Mouse (Mus musculus): ENCODE measurements at regions not wholly inside any gene's neighbourhood (a gene's known extent, or its start where the extent isn't known, plus 50 kb on each side); places are given as distances from the start of the nearest gene placed in this dataset.

DNA sequence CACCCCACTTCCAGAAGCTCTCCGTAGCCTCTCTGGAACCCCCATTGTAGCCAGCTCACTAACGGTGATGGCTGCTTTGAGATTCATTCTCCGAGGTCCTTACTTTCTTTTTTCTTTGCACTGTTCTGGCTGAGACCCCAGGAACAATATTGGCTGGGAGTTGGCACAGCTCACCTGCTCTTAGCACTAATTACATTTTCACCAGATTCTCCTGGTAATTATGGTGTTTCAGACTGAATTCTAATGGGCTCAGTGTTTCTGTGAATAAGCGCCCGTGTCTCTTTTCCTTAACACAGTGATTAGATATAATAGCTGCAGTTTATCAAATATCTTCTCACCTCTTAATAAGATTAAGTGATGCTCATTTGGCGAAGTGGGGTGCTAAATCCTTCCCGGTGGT is 509.2 kb upstream of the Adamts16 start:
- no peak for DNase-seq (ENCODE audit: low read depth, low spot score)

DNA sequence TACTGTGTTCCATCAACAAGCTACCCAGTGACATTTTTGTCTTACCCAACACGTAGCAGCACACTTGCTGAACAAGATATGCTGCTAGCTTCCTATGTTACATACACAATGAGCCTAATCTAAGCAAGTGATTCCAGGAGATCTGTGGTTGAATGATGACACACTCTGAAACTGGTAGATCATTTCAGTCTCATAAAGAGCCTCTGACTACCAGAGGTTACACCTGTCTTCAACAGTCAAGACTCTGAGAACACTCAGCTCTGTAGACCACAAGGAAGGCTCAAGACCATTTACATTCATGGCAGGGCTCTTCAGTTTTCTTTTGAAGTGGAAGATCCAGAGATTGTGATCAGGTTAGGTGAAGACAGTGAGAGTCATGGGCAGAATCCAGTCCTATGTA is 501.3 kb upstream of the Adamts16 start:
- DNase-seq (ENCODE audit: low read depth, low spot score) = no peak

DNA sequence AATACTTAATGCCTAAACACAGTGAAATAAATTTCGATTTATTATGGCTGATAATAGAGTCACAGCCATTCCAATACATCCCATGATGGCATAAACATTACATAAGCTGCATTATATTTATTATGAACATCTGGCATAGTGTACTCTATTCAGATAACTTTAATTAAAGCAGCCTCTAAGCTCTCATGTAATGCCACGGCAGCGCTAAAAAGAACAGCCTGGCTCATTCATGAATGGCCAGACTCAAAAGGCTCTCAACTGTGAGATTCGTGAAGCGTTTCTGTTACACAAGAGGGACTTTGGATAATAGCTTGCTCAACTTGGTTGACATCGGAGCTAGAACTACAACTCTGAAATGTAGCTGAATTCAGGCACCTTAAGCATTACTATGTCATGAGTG is 497.1 kb upstream of the Adamts16 start:
- DNase-seq (ENCODE audit: low read depth, low spot score) = no peak

DNA sequence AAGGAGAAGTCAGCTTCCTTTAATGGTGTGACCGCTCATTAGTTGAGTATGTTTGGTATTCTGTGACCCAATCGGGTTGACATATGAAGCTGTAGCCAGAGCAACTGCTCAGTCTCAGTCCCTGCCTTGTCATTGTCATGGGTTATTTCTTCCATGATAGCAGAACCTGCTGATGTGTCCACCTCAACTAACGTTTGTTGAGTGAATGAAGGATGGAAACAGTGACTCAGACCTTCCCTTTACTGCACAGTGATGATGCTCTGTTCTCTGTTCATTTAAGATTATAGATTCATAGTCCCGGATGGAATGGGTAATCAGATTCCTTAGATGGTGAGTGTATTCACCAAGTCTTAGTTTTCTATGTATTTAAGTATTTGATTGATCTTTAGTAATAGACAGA is 493.3 kb upstream of the Adamts16 start:
- no peak for DNase-seq (ENCODE audit: low read depth, low spot score)

DNA sequence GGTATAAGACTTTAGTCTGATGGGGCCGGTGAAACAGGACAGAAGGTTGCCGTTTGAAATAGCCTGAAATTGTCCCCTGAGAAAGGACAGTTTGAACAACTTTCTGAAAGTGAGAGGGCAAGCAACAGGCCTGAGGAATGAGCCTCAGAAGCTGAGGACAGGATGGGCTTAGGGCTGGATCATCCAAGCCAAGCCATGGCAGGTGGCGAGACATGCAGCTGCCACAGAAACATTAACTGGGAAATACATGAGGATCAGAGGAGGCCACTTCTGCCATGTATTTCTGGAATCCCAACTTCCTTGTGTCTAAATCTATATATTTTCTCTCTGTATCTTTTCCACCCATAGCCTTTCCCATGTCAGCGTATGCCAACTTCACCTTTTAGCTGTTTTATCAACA is 491.5 kb upstream of the Adamts16 start:
- no peak for DNase-seq (ENCODE audit: low read depth, low spot score)

DNA sequence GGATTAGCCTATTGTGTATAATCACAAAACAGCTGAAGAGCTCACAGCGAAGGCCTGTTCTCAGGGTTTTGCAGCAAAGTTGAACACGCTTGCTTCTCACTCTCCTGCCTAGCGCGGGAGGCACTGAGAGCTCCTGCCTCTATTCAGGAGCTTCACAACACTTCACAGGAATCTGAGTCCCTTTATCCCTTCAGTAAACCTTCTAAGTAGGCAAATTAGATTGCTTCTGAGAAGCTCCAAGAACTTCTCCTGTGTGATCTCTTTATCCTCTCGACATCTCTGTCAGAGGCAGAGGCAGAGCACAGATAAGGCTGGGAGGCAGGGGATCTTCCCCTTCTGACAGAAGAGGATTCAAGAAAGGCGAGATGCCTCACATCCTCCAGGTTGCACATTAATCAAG is 488.7 kb upstream of the Adamts16 start:
- DNase-seq (ENCODE audit: low read depth, low spot score) = no peak

DNA sequence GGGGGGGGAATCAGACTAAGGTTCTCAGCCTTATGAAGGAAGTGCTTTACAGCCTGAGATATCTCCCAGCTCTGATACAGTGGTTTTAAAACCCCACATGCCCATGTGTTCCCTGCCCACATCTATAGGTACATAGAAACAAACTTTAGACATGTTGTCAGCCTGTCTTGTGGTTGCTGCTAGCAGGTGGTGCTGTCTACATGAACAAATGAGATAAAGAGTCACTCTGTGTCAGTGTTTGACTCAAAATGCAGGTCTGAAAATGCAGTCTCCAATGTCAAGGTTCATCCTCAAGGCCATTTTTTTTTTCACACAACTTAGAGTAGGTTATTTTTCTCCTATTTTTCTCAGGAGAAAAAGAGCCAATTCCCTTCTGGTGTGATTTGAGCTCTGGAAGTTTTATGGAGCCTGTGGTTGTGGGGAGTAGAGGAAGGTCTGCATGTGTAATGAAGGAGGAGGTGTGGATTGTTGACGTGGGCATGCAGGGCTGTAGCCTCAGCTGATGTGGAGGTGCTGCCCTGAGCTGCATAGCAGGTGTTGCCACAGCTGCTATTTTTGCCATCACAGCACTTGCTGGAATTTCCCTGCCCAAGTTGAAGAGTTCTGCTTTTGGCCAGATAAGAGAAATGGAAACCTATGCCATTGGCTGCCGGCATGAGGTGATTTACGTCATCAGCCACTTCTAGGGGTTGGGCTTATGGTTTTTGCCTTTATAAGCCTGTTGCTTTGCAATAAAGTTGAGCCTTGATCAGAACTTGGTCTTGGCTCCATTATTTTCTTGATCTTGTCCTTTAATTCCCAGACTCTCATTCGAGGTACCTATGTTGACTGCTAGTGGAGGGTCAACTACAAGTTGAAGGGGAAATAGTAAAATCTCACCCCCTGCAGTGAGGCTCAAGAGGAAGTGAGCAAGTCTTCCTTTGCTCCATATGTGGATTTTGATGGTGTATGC is 486.5 kb upstream of the Adamts16 start:
- no peak for DNase-seq (ENCODE audit: low read depth, low spot score)

DNA sequence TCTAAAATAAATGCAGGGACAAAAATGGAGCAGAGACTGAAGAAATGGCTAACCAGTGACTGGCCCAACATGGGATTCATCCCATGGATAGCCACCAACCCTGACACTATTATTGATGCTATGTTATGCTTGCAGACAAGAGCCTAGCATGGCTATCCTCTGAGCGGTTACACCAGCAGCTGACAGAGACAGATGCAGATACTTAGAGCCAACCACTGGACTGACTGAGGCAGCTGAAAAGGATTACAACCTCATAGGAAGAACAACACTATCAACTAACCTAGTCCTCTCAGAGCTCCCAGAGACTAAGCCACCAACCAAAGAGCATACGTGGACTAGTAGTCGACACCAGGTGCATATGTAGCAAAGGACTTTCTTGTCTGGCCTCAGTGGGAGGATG is 478.9 kb upstream of the Adamts16 start:
- DNase-seq (ENCODE audit: low read depth, low spot score) = no peak

DNA sequence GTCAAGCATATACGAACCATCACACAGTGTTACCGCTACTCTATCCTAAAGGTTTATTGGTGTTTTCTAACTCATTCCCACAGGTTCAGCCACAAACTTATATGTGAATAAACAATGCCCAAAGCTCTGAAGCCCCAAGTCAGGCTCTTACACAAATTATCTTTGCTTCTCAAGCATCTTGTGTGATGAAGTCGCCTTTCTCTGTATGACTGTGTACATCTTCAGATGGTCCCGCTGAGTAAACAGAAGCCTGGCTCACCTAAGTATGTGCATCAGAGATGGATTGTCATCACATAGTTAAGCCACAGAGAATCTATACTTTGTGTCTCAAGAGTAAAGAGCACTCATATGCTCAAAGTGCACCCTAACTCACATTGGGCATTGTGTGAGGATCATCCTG is 462.3 kb upstream of the Adamts16 start:
- DNase-seq (ENCODE audit: low read depth, low spot score) = no peak

DNA sequence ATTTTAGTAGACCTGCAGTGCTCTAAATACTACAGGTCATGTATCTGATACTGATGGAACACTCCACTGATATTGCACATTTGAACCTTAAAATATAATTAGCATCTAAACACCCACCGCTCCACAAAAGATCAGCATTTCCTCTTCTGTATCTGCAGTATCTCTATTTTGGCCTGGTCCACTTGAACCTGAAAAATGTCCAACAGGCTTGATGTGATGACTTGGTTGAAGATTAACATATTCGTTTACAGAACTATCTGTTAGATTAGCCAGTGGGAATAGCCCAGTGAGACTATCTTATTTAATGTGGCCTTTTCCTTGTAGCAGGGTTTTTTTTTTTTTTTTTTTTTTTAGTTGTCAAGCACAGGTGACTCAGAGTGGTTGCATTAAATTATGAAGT is 434.4 kb upstream of the Adamts16 start:
- DNase-seq (ENCODE audit: low read depth, low spot score) = no peak

DNA sequence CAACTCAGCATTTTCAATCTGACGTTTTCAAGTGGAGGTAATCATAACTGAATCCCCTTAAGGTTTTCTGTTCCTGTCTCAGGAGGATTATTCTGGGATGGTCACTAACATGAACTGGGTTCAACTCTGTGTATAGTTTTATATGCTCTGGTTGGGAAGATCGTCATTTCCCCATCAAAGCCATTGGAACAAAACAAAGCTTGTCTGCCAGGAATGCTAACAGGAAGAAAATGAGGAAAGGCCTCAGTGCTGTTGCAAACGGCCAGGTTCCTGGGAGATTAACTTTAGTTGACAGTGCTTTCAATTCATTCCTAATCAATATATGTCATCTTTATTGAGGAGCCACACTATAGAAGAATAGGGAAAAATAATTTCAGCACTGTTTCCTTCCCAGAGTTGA is 432.5 kb upstream of the Adamts16 start:
- DNase-seq (ENCODE audit: low read depth, low spot score) = no peak

DNA sequence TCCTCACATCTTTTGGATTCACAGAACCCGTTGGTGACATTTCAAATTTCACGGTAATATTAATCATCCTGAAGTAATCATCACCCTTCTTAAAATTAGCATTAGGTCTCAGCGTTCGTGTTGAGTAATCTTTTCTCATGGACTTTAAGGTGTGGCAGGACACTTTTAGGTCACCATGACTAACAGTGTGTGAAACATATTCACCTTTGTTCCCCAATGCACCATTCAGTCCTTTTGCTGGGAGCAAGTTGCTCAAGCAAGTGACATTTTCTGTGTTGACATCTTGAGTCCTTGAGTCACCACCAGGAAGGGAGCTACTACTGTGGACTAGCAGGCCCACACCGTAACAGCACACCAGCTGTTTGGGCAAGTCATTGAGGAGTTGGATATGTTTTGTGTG is 431.9 kb upstream of the Adamts16 start:
- peak; percentile 21 for DNase-seq (ENCODE audit: low read depth, low spot score)

DNA sequence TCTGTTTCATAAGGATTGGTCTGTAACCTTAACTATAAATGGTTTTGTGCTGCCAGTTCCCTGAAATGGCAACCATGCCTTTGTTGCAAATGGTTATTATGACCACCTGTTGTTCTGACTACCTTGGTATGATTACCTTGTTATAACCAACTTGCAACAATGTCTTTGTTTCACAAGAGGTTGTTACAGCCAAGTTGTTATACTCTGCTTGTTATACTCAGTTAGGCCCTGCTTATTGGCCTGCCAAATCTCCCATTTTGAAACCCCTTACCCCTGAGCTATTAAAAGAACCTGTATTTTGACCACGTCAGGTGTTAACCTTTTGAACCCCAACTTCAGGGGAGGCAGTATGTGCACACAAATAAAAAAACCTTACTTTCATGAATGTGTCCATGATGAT is 431.5 kb upstream of the Adamts16 start:
- no peak for DNase-seq (ENCODE audit: low read depth, low spot score)

DNA sequence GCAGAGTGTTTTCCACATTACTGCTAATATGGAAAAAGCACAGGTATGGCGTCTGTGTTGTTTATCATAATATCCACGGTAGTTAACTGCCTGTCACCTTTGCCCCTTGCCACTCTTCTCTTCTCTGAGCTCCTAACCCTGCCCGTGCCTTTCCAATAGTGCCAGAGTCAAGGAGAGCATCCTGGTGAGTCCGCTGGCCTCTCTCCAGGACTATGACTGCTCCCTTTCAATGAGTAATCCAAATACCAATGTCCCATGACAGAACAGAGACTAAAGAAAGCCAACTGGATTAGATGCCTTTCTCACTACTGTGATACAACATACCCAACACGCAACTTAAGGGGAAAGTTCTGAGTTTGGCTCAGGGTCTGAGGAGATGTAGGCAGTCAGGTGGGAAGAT is 430.8 kb upstream of the Adamts16 start:
- DNase-seq (ENCODE audit: low read depth, low spot score) = peak; percentile 89

DNA sequence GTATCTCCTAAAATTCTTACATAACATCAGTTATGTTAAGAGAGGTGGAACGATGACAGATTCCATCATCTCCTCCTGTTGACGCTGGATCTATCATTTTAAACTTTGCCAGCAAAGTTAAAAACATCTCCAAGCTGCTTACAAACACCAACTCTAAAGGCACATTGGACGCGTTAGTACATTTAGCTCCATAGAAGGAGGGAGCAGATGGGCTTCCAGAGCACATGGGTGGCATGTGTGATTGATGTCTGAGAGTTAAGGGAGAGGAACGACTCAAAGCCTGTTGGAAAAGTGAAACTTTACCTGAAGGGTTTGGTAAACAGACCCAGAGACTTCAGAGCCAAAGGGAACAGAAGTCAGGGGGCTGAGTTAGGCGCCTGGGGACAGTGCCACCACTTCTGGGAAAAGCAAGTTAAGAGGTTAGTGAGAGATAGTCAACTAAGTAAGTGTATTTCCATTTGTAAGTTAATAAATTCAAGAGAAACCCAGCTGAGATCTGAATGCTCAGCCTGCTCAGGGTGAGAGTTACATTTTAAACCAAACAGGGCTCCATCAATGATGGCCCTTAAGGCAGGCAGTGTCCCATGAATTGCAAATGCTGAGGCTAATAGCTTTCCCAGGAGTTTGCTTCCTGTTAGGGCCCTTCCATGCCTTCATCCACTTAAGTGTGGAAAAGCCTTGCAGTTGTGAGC is 430.3 kb upstream of the Adamts16 start:
- no peak for DNase-seq (ENCODE audit: low read depth, low spot score)

DNA sequence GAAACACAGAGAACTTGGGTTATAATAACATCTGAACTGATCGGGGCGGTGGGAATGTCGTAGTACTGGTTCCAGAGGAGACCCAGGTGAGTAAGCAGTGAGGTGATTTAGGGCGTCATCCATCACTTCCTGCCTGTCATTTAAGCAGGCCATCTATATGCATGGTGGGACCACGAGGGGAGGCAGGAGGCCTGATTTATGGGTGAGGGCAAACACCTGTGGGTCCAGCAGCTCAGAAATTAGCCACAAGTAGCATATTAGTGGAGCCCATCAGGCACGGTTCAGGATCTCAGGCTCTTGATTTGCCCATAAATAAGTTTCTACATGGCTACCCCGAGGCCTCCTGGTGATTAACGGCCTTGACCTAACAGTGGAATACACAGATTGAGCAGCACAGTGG is 428.8 kb upstream of the Adamts16 start:
- no peak for DNase-seq (ENCODE audit: low read depth, low spot score)

DNA sequence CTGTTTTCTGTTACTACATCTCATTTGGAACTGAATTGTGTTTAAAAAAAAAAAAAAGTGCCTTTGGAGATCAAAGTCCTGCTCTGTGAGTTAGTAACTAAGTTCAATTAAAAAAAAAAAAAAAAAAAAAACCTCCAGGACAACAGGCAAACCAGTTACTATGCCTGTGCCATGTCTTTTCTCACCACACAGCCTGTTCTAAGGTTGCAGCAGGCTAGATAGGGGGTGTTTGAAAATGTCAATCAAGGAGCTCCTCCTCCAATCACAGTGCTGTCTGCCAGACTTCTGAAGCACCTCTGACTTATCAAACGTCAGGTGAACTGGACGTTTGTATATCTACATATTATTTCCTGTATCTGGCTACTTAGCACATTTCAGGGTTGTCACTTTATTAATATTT is 427.9 kb upstream of the Adamts16 start:
- DNase-seq (ENCODE audit: low read depth, low spot score) = no peak

DNA sequence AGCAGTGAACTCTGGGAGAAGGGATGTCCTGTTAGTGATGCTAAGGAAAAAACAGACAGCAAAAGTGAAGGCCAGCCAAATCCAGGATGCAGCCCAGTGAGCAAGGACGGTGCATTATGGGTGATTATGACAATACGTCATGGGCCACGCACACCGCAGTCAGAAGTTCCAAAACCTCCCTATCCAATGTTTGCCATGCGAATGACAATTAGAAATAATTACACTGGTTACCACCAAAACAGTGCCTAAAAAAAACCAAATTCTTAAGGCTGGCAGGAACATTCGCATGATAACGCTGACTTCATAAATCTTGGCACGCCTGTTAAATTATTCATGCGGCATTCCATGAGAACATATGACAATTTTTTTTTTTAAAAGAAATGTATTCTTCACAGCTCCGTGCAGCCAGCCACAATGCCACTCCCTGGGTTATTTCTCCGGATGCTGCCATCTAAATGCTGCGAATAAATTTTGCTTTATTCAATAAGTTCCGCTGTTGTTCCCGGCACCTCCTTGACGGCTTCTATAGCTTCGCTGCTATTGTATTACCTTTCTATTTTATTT is 421.8 kb upstream of the Adamts16 start:
- no peak for DNase-seq (ENCODE audit: low read depth, low spot score)

DNA sequence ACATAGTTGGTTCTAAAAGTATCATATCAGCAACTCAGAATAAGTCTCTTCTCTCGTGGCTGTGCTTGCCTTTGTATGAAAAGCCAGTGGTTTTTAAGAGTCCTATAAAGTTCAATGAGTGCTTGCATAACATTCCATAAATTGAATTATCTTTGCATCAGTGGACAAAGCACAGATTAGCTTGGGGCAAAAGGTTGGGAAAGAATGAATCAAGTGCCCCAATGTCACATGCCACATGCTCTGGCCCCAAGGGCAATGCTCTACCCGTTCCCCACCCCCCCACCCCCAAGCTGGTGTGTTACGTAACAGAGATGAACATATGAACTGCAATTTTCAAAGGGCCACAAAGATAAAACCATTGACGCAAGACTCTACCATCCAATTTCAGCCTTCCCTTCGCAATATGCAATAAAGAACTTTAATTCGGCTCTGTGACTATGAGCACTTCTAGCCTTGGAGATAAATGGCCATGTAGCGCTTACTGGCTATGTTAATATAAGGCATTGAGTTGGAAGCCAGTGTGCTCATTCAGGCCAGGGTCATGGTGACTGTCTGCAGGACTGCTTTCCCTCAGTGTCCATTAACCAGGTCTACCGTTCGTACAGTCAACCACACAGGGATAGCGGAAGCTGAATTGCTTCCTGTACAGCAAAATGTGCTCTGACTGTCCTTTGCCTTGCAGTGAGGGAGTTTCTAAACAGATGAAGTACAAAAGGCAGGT is 421.1 kb upstream of the Adamts16 start:
- DNase-seq (ENCODE audit: low read depth, low spot score) = no peak

DNA sequence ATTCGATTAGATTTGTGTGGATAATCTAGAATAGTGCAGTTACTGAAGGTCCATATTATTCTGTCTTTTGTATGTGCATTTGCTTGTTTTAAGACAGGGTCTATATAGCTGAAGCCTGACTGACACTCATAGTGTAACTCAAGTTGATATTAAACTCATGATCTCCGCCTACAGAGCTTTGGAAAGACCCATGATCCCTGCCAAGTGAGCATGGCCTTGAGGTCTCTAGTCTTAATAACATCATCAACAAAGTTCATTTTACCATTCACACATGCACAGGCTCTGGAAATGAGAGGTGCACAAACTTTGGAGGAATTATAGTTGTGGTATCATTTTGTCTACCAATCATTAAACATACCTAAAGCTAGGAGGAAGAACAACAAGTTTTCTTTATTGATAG is 412.4 kb upstream of the Adamts16 start:
- DNase-seq (ENCODE audit: low read depth, low spot score) = no peak

DNA sequence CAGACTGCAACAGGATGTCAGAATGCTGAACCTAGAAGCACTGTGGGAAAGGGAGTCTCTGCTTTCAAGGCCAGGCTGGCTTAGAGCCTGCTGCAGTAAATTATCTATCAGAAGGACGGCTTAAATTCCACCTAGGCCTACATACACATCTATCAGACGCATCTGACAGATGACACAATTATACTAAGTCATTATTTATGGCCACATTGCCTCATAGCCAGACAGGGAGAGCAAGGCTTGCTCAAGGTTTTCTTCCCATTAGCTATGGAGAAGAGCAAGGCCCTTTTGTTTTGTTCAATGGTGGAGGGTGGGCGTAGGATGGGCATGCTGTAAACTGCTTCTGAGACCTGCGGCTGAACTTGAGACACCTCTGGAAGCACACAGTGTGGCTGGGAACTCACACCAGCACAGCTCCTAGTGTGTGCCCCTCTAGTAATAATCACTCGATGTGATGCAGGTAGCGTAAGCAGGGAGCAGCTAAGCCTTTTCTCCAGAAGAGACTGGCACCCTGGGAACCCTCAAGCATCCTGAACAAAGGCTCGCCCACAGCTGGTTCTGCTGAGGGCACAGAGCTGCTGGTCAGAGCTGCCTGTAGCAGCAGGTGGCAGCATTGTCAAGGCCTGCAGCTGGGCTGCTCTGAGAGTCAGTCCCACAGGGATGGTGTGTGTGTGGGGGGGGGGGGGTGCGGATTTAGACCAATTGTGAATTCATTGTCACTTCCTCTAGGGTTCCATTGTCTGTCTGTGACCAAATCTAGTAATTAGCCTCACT is 406.8 kb upstream of the Adamts16 start:
- DNase-seq (ENCODE audit: low read depth, low spot score) = peak; percentile 80

Data from 3T3-L1 (cell line).